Mouse (Mus musculus) C2C12 (cell line): ENCODE results near the gene Prss57. TPM values are rescaled to one million over a fixed set of nuclear protein-coding genes. Genes with fewer than 3 reads are reported as not detected.

Source experiments
- H3K27me3 ChIP-seq: one replicate; pipeline ENCODE4 v1.6.1; 2011; ENCODE audit not compliant: control insufficient read depth, insufficient read depth, insufficient read length
- H3K36me3 ChIP-seq: one replicate; pipeline ENCODE4 v1.6.1; 2011; ENCODE audit not compliant: control insufficient read depth, insufficient read depth
- H3K4me3 ChIP-seq: one replicate; pipeline ENCODE4 v1.5.1; 2011; ENCODE audit warnings: mild to moderate bottlenecking, control low read depth; ENCODE audit not compliant: poor library complexity, insufficient read depth, severe bottlenecking
- H3K79me2 ChIP-seq: one replicate; pipeline ENCODE4 v1.6.1; 2011; ENCODE audit not compliant: control insufficient read depth, insufficient read depth
- H3K79me3 ChIP-seq: one replicate; pipeline ENCODE4 v1.6.1; 2011; ENCODE audit warnings: low read depth, control low read depth
- H3ac ChIP-seq: one replicate; pipeline ENCODE3; 2011; ENCODE audit warnings: low read depth; ENCODE audit not compliant: control insufficient read depth, insufficient read length
- CEBPB ChIP-seq: IDR thresholded peaks from one replicate; pipeline ENCODE4 v1.6.1; 2011; ENCODE audit warnings: low read depth, mild to moderate bottlenecking, control low read depth, moderate library complexity
- CTCF ChIP-seq: IDR thresholded peaks from one replicate; pipeline ENCODE4 v1.5.1; 2011; ENCODE audit not compliant: control insufficient read depth, insufficient read depth, insufficient read length
- FOSL1 ChIP-seq: IDR thresholded peaks from one replicate; pipeline ENCODE4 v1.8.0; 2011; ENCODE audit warnings: mild to moderate bottlenecking, low read length; ENCODE audit not compliant: poor library complexity, insufficient read depth, severe bottlenecking
- MAX ChIP-seq: IDR thresholded peaks from one replicate; pipeline ENCODE4 v1.6.1; 2011; ENCODE audit warnings: mild to moderate bottlenecking, control low read depth
- MYOD1 ChIP-seq: IDR thresholded peaks from one replicate; pipeline ENCODE4 v1.6.1; 2011; ENCODE audit warnings: low read depth; ENCODE audit not compliant: control insufficient read depth, insufficient read length
- MYOG ChIP-seq: IDR thresholded peaks from one replicate; pipeline ENCODE4 v1.6.1; 2011; ENCODE audit not compliant: control insufficient read depth, insufficient read length; ENCODE audit errors: extremely low read depth
- USF1 ChIP-seq: IDR thresholded peaks from one replicate; pipeline ENCODE4 v1.6.1; 2011; ENCODE audit warnings: low read depth, mild to moderate bottlenecking, control low read depth, moderate library complexity
- polyA plus RNA-seq: library from polyadenylated mRNA; unstranded; fragments of >200 nt; fragmentation: generic; extraction: Trizol; gene quantifications from one replicate; pipeline ENCODE4 v1.2.1, GENCODE M21; 2012; ENCODE audit warnings: missing spikeins

Gene Prss57
- polyA plus RNA-seq, 1 experiment: not detected

DNA sequence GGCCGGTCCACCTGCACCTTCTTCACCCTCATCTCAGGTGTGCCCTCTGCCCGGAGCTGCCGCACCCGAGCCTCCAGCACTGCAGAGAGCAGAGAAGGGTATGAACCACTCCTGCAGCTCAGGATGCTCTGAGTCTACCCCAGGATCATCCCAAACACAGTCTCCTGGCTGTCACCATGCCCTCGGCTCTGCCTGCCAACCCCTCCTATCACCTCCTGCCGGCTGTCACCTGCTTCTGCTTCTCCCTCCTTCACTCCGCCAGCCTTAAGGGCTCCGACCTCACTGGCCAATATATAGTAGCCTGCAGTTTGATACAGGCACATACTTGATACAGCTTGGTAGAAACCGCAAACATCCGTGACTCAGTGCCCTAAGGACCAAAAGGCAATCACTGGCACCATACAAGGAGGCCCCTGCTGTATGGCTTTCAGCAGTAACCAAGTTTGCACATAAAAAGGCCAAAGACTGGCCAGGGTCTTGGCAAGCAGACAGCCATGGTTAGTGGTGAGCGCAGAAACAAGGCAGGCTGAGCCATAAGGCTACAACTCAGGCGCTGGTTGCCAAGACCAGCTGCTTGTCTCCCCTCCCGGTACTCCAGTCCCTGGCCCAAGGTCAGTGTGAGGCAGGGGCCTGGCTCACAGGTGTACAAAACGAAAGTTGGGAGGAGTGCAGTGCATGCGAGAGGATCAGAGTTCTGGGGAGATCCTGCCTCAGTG is 47.0 kb downstream of the Prss57 start:
- H3K4me3 ChIP-seq: no peak overlapping the region
- H3K27me3 ChIP-seq: no peaks in the 10 kb centered on the region
- peaks cover 50% of the 10 kb centered on the region for H3K36me3 ChIP-seq
- H3ac ChIP-seq: no peak overlapping the region
- H3K79me2 ChIP-seq: peaks cover 14% of the 10 kb centered on the region
- H3K79me3 ChIP-seq: peaks cover 10% of the 10 kb centered on the region
- no peak for TF ChIP-seq USF1
- no peak for TF ChIP-seq MYOD1
- no peak for TF ChIP-seq MYOG
- no peak for TF ChIP-seq MAX
- TF ChIP-seq CTCF: no peak
- TF ChIP-seq FOSL1: no peak
- TF ChIP-seq CEBPB: no peak

GRCm38 (mm10) chr10:79743161-79743560 is 47.6 kb downstream of the Prss57 start:
- TF ChIP-seq FOSL1 (no peak), MYOG (no peak)
- Histone ChIP-seq H3K36me3 (peaks cover 56% of the 10 kb centered on the region), H3K79me2 (peaks cover 14% of the 10 kb centered on the region), H3K4me3 (no peak overlapping the region), H3K27me3 (no peaks in the 10 kb centered on the region), H3K79me3 (peaks cover 10% of the 10 kb centered on the region), H3ac (no peak overlapping the region)

- peaks cover 10% of the 10 kb centered on the region for H3K79me2 ChIP-seq
- peaks cover 75% of the 10 kb centered on the region for H3K36me3 ChIP-seq
- peaks cover 9% of the 10 kb centered on the region for H3K79me3 ChIP-seq
- TF ChIP-seq MYOG (no peak), CEBPB (no peak), CTCF (no peak), MAX (no peak), FOSL1 (no peak), MYOD1 (no peak), USF1 (no peak)
- no peak overlapping the region for H3ac ChIP-seq
- H3K27me3 ChIP-seq: no peaks in the 10 kb centered on the region
- no peak overlapping the region for H3K4me3 ChIP-seq
These were observed 49.9 kb downstream of the Prss57 start for GRCm38 (mm10) chr10:79740863-79741262.

GRCm38 (mm10) chr10:79739234-79739633 is 51.5 kb downstream of the Prss57 start:
- Histone ChIP-seq H3K79me3 (peaks cover 2% of the 10 kb centered on the region), H3K79me2 (no peaks in the 10 kb centered on the region), H3K36me3 (peaks cover 80% of the 10 kb centered on the region), H3K4me3 (no peak overlapping the region), H3ac (no peak overlapping the region), H3K27me3 (no peaks in the 10 kb centered on the region)
- TF ChIP-seq USF1 (no peak), MAX (no peak), CTCF (no peak), MYOG (no peak), CEBPB (no peak)

DNA sequence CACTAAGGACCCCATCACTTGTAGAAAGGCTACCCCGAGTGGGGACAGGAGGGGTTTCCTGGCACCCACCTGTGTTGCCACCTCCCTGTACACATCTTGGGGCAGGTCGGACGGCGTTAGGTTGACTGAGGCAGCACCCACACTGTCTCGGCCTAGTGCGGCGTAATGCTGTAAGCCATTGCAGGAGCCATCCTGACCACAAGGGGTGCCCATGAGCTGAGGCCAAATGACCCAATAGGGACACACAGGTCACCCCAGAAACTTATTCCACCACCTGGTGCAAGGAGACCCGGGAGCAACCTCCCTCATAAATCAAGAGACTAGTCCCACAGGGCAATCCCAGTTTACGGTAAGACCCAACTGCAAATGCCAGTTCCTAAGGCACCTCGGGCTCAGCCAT is 52.5 kb downstream of the Prss57 start:
- TF ChIP-seq FOSL1 (no peak), CTCF (no peak), MAX (no peak), MYOD1 (no peak), MYOG (no peak), CEBPB (no peak), USF1 (no peak)

GRCm38 (mm10) chr10:79736706-79737105 is 54.1 kb downstream of the Prss57 start:
- no peak overlapping the region for H3K4me3 ChIP-seq
- H3K79me2 ChIP-seq: no peaks in the 10 kb centered on the region
- no peak overlapping the region for H3ac ChIP-seq
- peaks cover 2% of the 10 kb centered on the region for H3K79me3 ChIP-seq
- H3K36me3 ChIP-seq: peaks cover 71% of the 10 kb centered on the region
- H3K27me3 ChIP-seq: no peaks in the 10 kb centered on the region
- no peak for TF ChIP-seq MYOD1
- TF ChIP-seq FOSL1: no peak
- TF ChIP-seq USF1: no peak
- TF ChIP-seq CTCF: no peak
- TF ChIP-seq MYOG: no peak
- no peak for TF ChIP-seq MAX
- no peak for TF ChIP-seq CEBPB

More for the DNA sequence above, 52.5 kb downstream of the Prss57 start:
- H3K36me3 ChIP-seq: peaks cover 80% of the 10 kb centered on the region
- no peaks in the 10 kb centered on the region for H3K79me2 ChIP-seq
- peaks cover 2% of the 10 kb centered on the region for H3K79me3 ChIP-seq
- no peaks in the 10 kb centered on the region for H3K27me3 ChIP-seq
- no peak overlapping the region for H3K4me3 ChIP-seq
- no peak overlapping the region for H3ac ChIP-seq
